Mouse (Mus musculus) midbrain, embryonic 16.5 days (tissue): Measurements from ENCODE around the gene Ptpre. TPM values are rescaled to one million over a fixed set of nuclear protein-coding genes. Genes with fewer than 3 reads are reported as not detected.
A peak's percentile ranks its signal among the peaks of the same experiment; 100 is the strongest.
"Not testable (repeated sequence)": the region's sequence is repeated elsewhere in the genome, so short reads cannot be mapped to it uniquely, and the experiment has no call there.

Experiments
- ATAC-seq: fragments of 200-750 bp; cut with Nextera tagmentation; 2 replicates; pipeline ENCODE4 v1.8.0; 2017; ENCODE audit warnings: moderate TSS enrichment
- H3K27ac ChIP-seq: fragments of 300-500 bp; sonication (generic); 2 replicates; pipeline ENCODE4 v1.5.1; 2014; ENCODE audit warnings: mild to moderate bottlenecking, low read length, mixed read lengths
- H3K27me3 ChIP-seq: fragments of 300-500 bp; sonication (generic); 2 replicates; pipeline ENCODE4 v1.6.1; 2014; ENCODE audit warnings: low read depth, low read length, mixed read lengths; ENCODE audit not compliant: control insufficient read depth, insufficient read depth
- H3K36me3 ChIP-seq: fragments of 300-500 bp; sonication (generic); 2 replicates; pipeline ENCODE4 v1.6.1; 2014; ENCODE audit warnings: mild to moderate bottlenecking, low read length, moderate library complexity, mixed read lengths; ENCODE audit not compliant: control insufficient read depth, insufficient read depth
- H3K4me1 ChIP-seq: fragments of 300-500 bp; sonication (generic); 2 replicates; pipeline ENCODE4 v1.6.1; 2014; ENCODE audit warnings: mild to moderate bottlenecking, low read length, mixed read lengths; ENCODE audit not compliant: control insufficient read depth, insufficient read depth
- H3K4me2 ChIP-seq: fragments of 300-500 bp; sonication (generic); 2 replicates; pipeline ENCODE4 v1.6.1; 2014; ENCODE audit warnings: mild to moderate bottlenecking, low read length, mixed read lengths
- H3K4me3 ChIP-seq: fragments of 300-500 bp; sonication (generic); 2 replicates; pipeline ENCODE4 v1.5.1; 2014; ENCODE audit warnings: low read depth, mild to moderate bottlenecking, low read length, moderate library complexity, mixed read lengths
- H3K9ac ChIP-seq: fragments of 300-500 bp; sonication (generic); 2 replicates; pipeline ENCODE4 v1.6.1; 2014; ENCODE audit warnings: low read depth, low read length, mixed read lengths
- H3K9me3 ChIP-seq: fragments of 300-500 bp; sonication (generic); replicated peaks from 2 replicates; pipeline ENCODE4 v1.6.1; 2014; ENCODE audit warnings: mild to moderate bottlenecking, low read length, mixed read lengths; ENCODE audit not compliant: control insufficient read depth, poor library complexity, severe bottlenecking
- WGBS: fragments of 180-500 bp; shearing (Covaris S2); extraction: QIAGEN DNeasy Blood & Tissue Kit; methylation state at CpG from one replicate; pipeline ENCODE4 v1.1.7; 2014; 5-methylcytosine and 5-hydroxymethylcytosine counted together
- polyA plus RNA-seq: library from polyadenylated mRNA; unstranded; fragments of >200 nt; fragmentation: Nextera tagmentation; extraction: Ambion mirVana; gene quantifications from 2 replicates; pipeline ENCODE4 v1.2.1, GENCODE M21; 2015

Ptpre gene
- polyA plus RNA-seq, 1 experiment from 2014 or later, result 7.6 TPM

DNA sequence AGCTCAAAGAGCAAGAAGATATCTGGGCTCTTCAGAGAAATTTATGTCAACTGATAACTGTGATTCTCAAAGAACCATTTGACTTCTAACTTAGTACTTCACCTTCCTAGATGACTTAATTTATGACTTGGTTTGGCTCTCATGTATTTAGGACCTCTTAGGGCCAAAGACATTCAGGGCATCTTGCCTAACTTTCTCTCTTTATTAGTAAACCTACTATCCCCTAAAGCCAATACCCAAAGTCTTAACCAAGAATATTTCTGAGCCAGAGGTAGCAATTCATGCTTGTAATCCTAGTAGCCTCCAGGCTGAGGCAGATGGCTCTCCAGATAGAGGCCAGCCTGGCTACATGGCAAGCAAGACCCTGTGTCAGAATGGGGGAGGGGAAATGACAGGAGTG is 123.0 kb downstream of the Ptpre start:
- ATAC-seq, result no peak
- Histone ChIP-seq H3K4me2 (no peak overlapping the region), H3K9me3 (no peaks in the 10 kb centered on the region), H3K4me3 (no peak overlapping the region), H3K36me3 (no peaks in the 10 kb centered on the region), H3K27me3 (no peaks in the 10 kb centered on the region; the same call in 1 of the 2 replicates), H3K27ac (no peak overlapping the region), H3K4me1 (no peaks in the 10 kb centered on the region), H3K9ac (no peak overlapping the region)

DNA sequence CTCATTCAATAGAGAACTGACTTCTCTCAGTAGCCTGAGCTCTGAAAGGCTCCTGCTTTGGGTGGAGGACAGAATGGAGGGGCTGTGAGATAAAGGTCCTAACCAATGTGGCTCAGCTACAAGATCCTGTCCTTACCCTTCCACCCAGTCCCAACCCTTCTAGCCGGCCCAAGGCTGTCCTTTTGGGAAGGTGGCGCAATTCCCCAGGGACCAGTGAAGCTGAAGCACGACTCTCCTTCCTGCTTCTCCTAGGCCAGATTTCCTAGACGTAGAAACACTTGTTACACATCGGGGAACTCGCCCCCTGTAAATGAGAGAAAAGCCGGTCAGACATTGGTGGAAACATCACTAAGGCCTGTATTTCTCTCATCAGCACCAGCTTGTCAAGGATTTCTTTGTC is 126.9 kb downstream of the Ptpre start:
- Histone ChIP-seq H3K27ac (no peak overlapping the region), H3K27me3 (no peaks in the 10 kb centered on the region), H3K36me3 (no peaks in the 10 kb centered on the region), H3K4me1 (no peaks in the 10 kb centered on the region), H3K4me3 (no peak overlapping the region), H3K4me2 (no peak overlapping the region), H3K9me3 (no peaks in the 10 kb centered on the region), H3K9ac (no peak overlapping the region)
- no peak for ATAC-seq
- WGBS, result 86% methylated on average over 7 of the region's 7 CpGs

DNA sequence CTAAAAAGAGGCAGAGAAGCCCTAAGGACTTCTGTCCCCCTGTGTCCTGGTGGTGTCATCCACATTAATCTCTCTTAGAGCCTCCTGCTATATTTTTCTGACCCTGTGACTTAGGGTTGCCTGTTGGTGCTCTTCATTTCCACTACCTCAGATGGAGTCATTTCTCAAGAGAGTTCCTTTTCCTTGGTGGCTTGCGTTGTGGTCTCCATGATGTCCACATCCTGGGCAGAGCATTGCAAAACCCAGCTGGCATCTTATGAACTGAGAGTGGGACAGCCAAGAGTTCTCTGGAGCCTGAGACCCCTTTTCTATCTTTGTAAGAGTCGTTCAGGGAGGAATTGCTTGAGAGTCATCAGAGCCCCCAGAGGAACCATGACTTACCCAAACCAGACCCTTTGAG is 129.0 kb downstream of the Ptpre start:
- H3K9me3 ChIP-seq, result no peaks in the 10 kb centered on the region
- no peak for ATAC-seq
- no peak overlapping the region for H3K4me2 ChIP-seq
- 94% methylated on average over 2 of the region's 2 CpGs for WGBS
- H3K27me3 ChIP-seq, result no peaks in the 10 kb centered on the region
- H3K4me3 ChIP-seq, result no peak overlapping the region
- no peaks in the 10 kb centered on the region for H3K4me1 ChIP-seq
- no peak overlapping the region for H3K9ac ChIP-seq
- no peak overlapping the region for H3K27ac ChIP-seq
- 0 out of 2 replicates have a peak, but pooled peaks cover 3% of the 10 kb centered on the region for H3K36me3 ChIP-seq

DNA sequence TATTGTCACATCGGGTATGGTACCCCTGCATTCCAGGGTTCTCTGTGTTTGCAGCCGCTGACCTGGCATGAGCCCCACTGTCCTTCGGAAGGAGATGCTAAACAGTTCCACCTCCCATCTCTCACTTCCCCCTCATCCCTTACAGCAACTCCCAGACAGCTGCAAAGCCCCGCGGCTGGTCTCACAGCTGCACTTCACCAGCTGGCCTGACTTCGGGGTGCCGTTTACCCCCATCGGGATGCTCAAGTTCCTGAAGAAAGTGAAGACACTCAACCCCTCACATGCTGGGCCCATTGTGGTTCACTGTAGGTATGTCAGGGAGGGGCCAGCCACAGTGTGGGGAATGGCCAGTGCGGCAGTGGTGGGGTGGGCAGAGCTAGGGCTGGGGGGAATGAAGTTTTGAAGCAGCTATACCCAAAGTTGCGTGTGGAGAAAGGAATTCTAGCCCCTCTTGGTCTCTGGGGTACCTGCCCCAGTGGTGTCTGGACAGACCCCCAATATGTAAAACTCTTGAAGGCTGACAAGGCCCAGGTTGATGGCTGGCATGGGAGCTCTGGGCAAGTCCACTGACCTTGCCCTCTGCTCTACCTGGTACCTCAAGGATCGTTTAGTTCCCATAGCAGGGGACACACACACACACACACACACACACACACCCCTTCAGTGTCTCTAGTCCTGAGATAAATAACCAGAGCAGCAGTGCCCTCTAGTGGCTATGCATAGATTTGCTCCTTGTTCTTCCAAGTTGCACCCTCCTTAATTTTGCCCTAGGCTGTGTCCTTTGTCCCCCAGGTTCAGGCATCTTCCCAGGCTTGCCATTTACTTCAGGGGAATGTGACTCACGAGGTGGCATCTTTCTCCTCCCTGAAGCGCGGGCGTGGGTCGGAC is 131.8 kb downstream of the Ptpre start:
- whole genome bisulfite sequencing, result 42% methylated on average over 16 of the region's 16 CpGs
- no peak overlapping the region for H3K4me3 ChIP-seq
- H3K36me3 ChIP-seq, result 0 out of 2 replicates have a peak, but pooled peaks cover 3% of the 10 kb centered on the region
- H3K9ac ChIP-seq, result no peak overlapping the region
- H3K9me3 ChIP-seq, result no peaks in the 10 kb centered on the region
- H3K4me1 ChIP-seq, result no peaks in the 10 kb centered on the region
- no peak overlapping the region for H3K27ac ChIP-seq
- no peak overlapping the region for H3K4me2 ChIP-seq
- ATAC-seq, result peak; percentile 28; the same call in 1 of the 2 replicates
- no peaks in the 10 kb centered on the region for H3K27me3 ChIP-seq

DNA sequence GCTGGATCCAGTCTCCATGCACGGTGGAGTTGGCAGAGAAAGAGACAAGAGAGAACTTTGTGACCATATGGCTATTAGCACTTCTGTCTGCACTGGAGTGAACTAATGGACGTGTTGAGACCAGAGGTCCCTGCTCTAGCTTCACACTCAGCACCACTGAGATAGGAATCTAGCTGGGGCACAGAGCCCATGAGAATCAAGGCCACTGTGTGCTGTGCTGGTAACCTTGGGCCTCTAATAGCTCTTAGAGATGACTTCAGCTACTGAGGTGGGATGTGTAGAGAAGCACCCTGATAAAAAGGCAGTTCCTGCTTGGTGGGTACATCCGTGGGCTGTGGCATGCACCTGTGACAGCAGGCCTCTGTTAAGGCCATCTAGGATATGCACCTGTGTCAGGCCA is 136.3 kb downstream of the Ptpre start:
- Histone ChIP-seq H3K9ac (no peak overlapping the region), H3K36me3 (0 out of 2 replicates have a peak, but pooled peaks cover 3% of the 10 kb centered on the region), H3K4me3 (no peak overlapping the region), H3K4me2 (no peak overlapping the region), H3K27ac (no peak overlapping the region), H3K4me1 (no peaks in the 10 kb centered on the region), H3K9me3 (no peaks in the 10 kb centered on the region), H3K27me3 (no peaks in the 10 kb centered on the region)
- 66% methylated on average over 3 of the region's 3 CpGs for WGBS
- no peak for ATAC-seq

DNA sequence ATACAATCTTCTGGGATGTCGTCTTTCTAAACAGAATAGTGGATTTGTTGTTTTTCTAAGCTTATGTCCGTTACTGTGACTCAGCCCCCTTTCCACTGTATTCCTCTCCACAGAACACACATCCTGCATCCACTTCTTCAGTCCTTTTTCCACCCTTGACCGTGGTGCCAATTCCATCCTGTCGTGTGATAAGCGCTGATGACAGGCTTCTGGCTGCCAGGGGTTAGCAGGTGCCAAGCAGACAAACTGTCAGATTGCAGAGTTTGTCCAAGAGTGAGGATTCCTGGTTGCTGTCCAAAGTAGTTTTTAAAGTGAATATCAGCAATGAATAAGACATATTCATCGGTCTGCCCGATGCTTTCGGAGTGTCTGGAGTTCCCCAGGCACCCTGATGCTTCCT is 139.4 kb downstream of the Ptpre start:
- no peaks in the 10 kb centered on the region for H3K27me3 ChIP-seq
- H3K4me1 ChIP-seq, result no peaks in the 10 kb centered on the region
- H3K9ac ChIP-seq, result no peak overlapping the region
- no peaks in the 10 kb centered on the region for H3K36me3 ChIP-seq
- no peak overlapping the region for H3K4me3 ChIP-seq
- H3K9me3 ChIP-seq, result no peaks in the 10 kb centered on the region
- H3K4me2 ChIP-seq, result no peak overlapping the region
- H3K27ac ChIP-seq, result no peak overlapping the region
- no peak for ATAC-seq
- WGBS, result 88% methylated on average over 8 of the region's 8 CpGs

DNA sequence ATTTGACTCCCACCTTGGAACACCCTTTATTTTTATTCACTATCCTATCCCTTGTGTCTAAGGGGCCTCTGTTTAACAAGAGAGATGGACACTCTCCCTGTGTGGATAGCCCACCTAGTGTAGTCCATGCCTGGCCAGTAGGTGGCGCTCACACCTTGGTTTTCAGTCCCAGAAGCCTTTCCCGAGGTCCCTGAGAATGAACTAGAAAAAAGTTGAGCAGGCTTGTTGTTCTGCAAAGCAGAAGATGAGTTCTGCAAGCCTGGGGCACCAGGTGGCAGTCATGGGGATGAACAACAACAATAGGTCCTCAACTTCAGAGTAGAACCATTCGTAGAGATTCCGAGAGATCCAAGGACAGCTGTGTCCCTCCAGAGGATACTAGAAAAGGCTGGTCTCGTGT is 143.1 kb downstream of the Ptpre start:
- WGBS, result 71% methylated on average over 5 of the region's 5 CpGs
- H3K9ac ChIP-seq, result no peak overlapping the region
- no peaks in the 10 kb centered on the region for H3K4me1 ChIP-seq
- H3K27me3 ChIP-seq, result no peaks in the 10 kb centered on the region
- H3K4me3 ChIP-seq, result no peak overlapping the region
- H3K4me2 ChIP-seq, result no peak overlapping the region
- ATAC-seq, result no peak
- H3K36me3 ChIP-seq, result no peaks in the 10 kb centered on the region
- no peaks in the 10 kb centered on the region for H3K9me3 ChIP-seq
- H3K27ac ChIP-seq, result no peak overlapping the region

DNA sequence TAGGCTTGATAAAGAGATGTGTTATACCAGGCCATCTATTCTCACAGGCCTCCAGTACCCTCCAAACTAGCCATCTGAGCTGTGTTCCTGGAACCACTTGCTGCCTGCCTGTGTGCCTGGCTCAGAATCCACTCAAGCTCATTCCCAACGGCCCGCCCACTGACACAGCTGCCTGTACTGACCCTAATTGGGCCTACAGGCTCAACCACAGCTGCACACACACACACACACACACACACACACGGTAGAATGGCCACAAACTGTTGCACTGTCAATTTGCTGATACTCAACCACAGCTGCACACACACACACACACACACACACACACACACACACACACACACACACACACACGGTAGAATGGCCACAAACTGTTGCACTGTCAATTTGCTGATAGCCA is 146.8 kb downstream of the Ptpre start:
- not testable (repeated sequence) for H3K27me3 ChIP-seq, H3K36me3 ChIP-seq, H3K4me3 ChIP-seq, H3K9me3 ChIP-seq, H3K9ac ChIP-seq, ATAC-seq, H3K4me1 ChIP-seq, H3K27ac ChIP-seq, H3K4me2 ChIP-seq
- 69% methylated on average over 4 of the region's 4 CpGs for WGBS

DNA sequence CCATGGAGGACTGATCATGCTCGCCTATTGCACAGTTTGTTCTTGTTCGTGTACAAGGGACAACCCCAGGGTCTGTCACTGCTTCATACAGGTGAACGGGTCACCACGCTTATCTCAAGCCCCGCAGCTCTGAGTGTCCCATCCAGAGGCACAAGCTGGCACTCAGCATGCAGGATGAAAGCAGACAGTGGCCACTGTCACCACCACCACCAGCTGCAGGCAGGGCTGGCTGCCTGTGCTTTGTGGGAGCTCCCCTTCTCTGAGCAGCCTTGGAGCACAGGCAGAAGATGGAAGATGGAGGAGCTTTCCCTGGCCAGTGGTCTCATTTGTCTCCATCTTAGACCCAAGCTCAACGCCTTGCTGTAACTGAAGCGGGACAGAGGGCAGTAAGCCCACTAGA is 147.7 kb downstream of the Ptpre start:
- Histone ChIP-seq H3K4me2 (no peak overlapping the region), H3K4me3 (no peak overlapping the region), H3K27ac (no peak overlapping the region), H3K9ac (no peak overlapping the region), H3K9me3 (no peaks in the 10 kb centered on the region), H3K27me3 (no peaks in the 10 kb centered on the region), H3K4me1 (no peaks in the 10 kb centered on the region), H3K36me3 (no peaks in the 10 kb centered on the region)
- no peak for ATAC-seq
- 86% methylated on average over 7 of the region's 7 CpGs for WGBS
